Mouse (Mus musculus): ENCODE data around the gene Smdt1. TPM values are rescaled to one million over a fixed set of nuclear protein-coding genes. Genes with fewer than 3 reads are reported as not detected.

Smdt1 gene
- polyA plus RNA-seq, 1 experiment = 230 TPM

- no peaks in the 10 kb centered on the region for H3K36me3 ChIP-seq (ENCODE audit: control insufficient read depth, insufficient read depth, low read length)
Measured at GRCm38 (mm10) chr15:82374437-82374836, 35.7 kb downstream of the Smdt1 start.

GRCm38 (mm10) chr15:82375855-82376254 is 37.1 kb downstream of the Smdt1 start:
- no peak overlapping the region for H3K4me3 ChIP-seq (ENCODE audit: control insufficient read depth, insufficient read depth, low read length)
- H3K27ac ChIP-seq (ENCODE audit: control insufficient read depth, insufficient read depth, low read length) = no peak overlapping the region
- TF ChIP-seq POLR2A (IDR thresholded peaks at IDR 0.05; ENCODE audit: control insufficient read depth, extremely low read depth, insufficient read depth, low read length, poor library complexity) (no peak), CTCF (IDR thresholded peaks at IDR 0.05; ENCODE audit: borderline replicate concordance, control insufficient read depth, extremely low read depth, insufficient read depth, low read length, poor library complexity) (no peak)
- no peaks in the 10 kb centered on the region for H3K27me3 ChIP-seq (ENCODE audit: control insufficient read depth, insufficient read depth, low read length)
- WGBS = 93% methylated on average over 9 of the region's 9 CpGs
- no peaks in the 10 kb centered on the region for H3K36me3 ChIP-seq (ENCODE audit: control insufficient read depth, insufficient read depth, low read length)
- H3K4me1 ChIP-seq (replicated peaks; ENCODE audit: control insufficient read depth, insufficient read depth, low read length) = peaks cover 6% of the 10 kb centered on the region; the same call in 1 of the 2 replicates
- no peak for DNase-seq

More at GRCm38 (mm10) chr15:82374437-82374836, 35.7 kb downstream of the Smdt1 start:
- over 99% methylated on average over 5 of the region's 5 CpGs for WGBS
- no peak for TF ChIP-seq POLR2A (IDR thresholded peaks at IDR 0.05; ENCODE audit: control insufficient read depth, extremely low read depth, insufficient read depth, low read length, poor library complexity)
- TF ChIP-seq CTCF (IDR thresholded peaks at IDR 0.05; ENCODE audit: borderline replicate concordance, control insufficient read depth, extremely low read depth, insufficient read depth, low read length, poor library complexity) = no peak
- Histone ChIP-seq H3K4me1 (replicated peaks; ENCODE audit: control insufficient read depth, insufficient read depth, low read length) (no peaks in the 10 kb centered on the region), H3K27ac (ENCODE audit: control insufficient read depth, insufficient read depth, low read length) (no peak overlapping the region), H3K27me3 (ENCODE audit: control insufficient read depth, insufficient read depth, low read length) (no peaks in the 10 kb centered on the region), H3K4me3 (ENCODE audit: control insufficient read depth, insufficient read depth, low read length) (no peak overlapping the region)
- no peak for DNase-seq

- TF ChIP-seq POLR2A (IDR thresholded peaks at IDR 0.05; ENCODE audit: control insufficient read depth, extremely low read depth, insufficient read depth, low read length, poor library complexity) = no peak
- no peak for TF ChIP-seq CTCF (IDR thresholded peaks at IDR 0.05; ENCODE audit: borderline replicate concordance, control insufficient read depth, extremely low read depth, insufficient read depth, low read length, poor library complexity)
- peaks cover 6% of the 10 kb centered on the region; the same call in 1 of the 2 replicates for H3K4me1 ChIP-seq (replicated peaks; ENCODE audit: control insufficient read depth, insufficient read depth, low read length)
- no peak overlapping the region for H3K27ac ChIP-seq (ENCODE audit: control insufficient read depth, insufficient read depth, low read length)
- no peak overlapping the region for H3K4me3 ChIP-seq (ENCODE audit: control insufficient read depth, insufficient read depth, low read length)
- no peaks in the 10 kb centered on the region for H3K27me3 ChIP-seq (ENCODE audit: control insufficient read depth, insufficient read depth, low read length)
- no peaks in the 10 kb centered on the region for H3K36me3 ChIP-seq (ENCODE audit: control insufficient read depth, insufficient read depth, low read length)
- no peak for DNase-seq
- WGBS = 90% methylated on average over 17 of the region's 17 CpGs
Measured at GRCm38 (mm10) chr15:82376393-82377138, 37.8 kb downstream of the Smdt1 start.

GRCm38 (mm10) chr15:82377701-82378100 is 38.9 kb downstream of the Smdt1 start:
- no peak overlapping the region for H3K27ac ChIP-seq (ENCODE audit: control insufficient read depth, insufficient read depth, low read length)
- no peaks in the 10 kb centered on the region for H3K36me3 ChIP-seq (ENCODE audit: control insufficient read depth, insufficient read depth, low read length)
- DNase-seq = no peak
- TF ChIP-seq POLR2A (IDR thresholded peaks at IDR 0.05; ENCODE audit: control insufficient read depth, extremely low read depth, insufficient read depth, low read length, poor library complexity) = no peak
- TF ChIP-seq CTCF (IDR thresholded peaks at IDR 0.05; ENCODE audit: borderline replicate concordance, control insufficient read depth, extremely low read depth, insufficient read depth, low read length, poor library complexity) = no peak
- peaks cover 6% of the 10 kb centered on the region; the same call in 1 of the 2 replicates for H3K4me1 ChIP-seq (replicated peaks; ENCODE audit: control insufficient read depth, insufficient read depth, low read length)
- 86% methylated on average over 5 of the region's 5 CpGs for WGBS
- H3K4me3 ChIP-seq (ENCODE audit: control insufficient read depth, insufficient read depth, low read length) = no peak overlapping the region
- no peaks in the 10 kb centered on the region for H3K27me3 ChIP-seq (ENCODE audit: control insufficient read depth, insufficient read depth, low read length)

- no peak overlapping the region for H3K4me3 ChIP-seq (ENCODE audit: control insufficient read depth, insufficient read depth, low read length)
- H3K36me3 ChIP-seq (ENCODE audit: control insufficient read depth, insufficient read depth, low read length) = no peaks in the 10 kb centered on the region
- H3K4me1 ChIP-seq (replicated peaks; ENCODE audit: control insufficient read depth, insufficient read depth, low read length) = peaks cover 6% of the 10 kb centered on the region; the same call in 1 of the 2 replicates
- WGBS = 85% methylated on average over 15 of the region's 15 CpGs
- H3K27me3 ChIP-seq (ENCODE audit: control insufficient read depth, insufficient read depth, low read length) = no peaks in the 10 kb centered on the region
- no peak overlapping the region for H3K27ac ChIP-seq (ENCODE audit: control insufficient read depth, insufficient read depth, low read length)
- DNase-seq = no peak
- TF ChIP-seq CTCF (IDR thresholded peaks at IDR 0.05; ENCODE audit: borderline replicate concordance, control insufficient read depth, extremely low read depth, insufficient read depth, low read length, poor library complexity) (no peak), POLR2A (IDR thresholded peaks at IDR 0.05; ENCODE audit: control insufficient read depth, extremely low read depth, insufficient read depth, low read length, poor library complexity) (no peak)
Measured at GRCm38 (mm10) chr15:82378261-82379180, 39.8 kb downstream of the Smdt1 start.

GRCm38 (mm10) chr15:82379511-82379870 is 40.7 kb downstream of the Smdt1 start:
- Histone ChIP-seq H3K36me3 (ENCODE audit: control insufficient read depth, insufficient read depth, low read length) (no peaks in the 10 kb centered on the region), H3K27ac (ENCODE audit: control insufficient read depth, insufficient read depth, low read length) (no peak overlapping the region), H3K4me3 (ENCODE audit: control insufficient read depth, insufficient read depth, low read length) (peak overlapping the region; percentile 51; the same call in 1 of the 2 replicates), H3K27me3 (ENCODE audit: control insufficient read depth, insufficient read depth, low read length) (no peaks in the 10 kb centered on the region), H3K4me1 (replicated peaks; ENCODE audit: control insufficient read depth, insufficient read depth, low read length) (peaks cover 6% of the 10 kb centered on the region; the same call in 1 of the 2 replicates)
- TF ChIP-seq POLR2A (IDR thresholded peaks at IDR 0.05; ENCODE audit: control insufficient read depth, extremely low read depth, insufficient read depth, low read length, poor library complexity) (no peak), CTCF (IDR thresholded peaks at IDR 0.05; ENCODE audit: borderline replicate concordance, control insufficient read depth, extremely low read depth, insufficient read depth, low read length, poor library complexity) (no peak)
- WGBS = 64% methylated on average over 7 of the region's 7 CpGs
- no peak for DNase-seq

Measured in thymus, adult 2 months (tissue).